ENCODE assay signal across 9 mouse cellular contexts in genomic region chr11:120647047-120647830, GRCm38 (mm10). TPM values are rescaled to one million over a fixed set of nuclear protein-coding genes. Genes with fewer than 3 reads are reported as not detected.
DNase-seq lines count a peak whose midpoint lies in the region; ATAC-seq and TF ChIP-seq lines count a peak whose summit lies in the region.
"Had no signal": no experiment of that assay in that cellular context is flagged by ENCODE, and none has a peak within 500 bp of the region (broad histone marks: within the 10 kb centered on the region; RNA-seq: fewer than 3 reads in every experiment).

No protein-coding gene starts in this region.

- H3K9me3 ChIP-seq in kidney, embryonic 15.5 days (replicated peaks) = no peaks in the 10 kb centered on the region
- H3K9me3 ChIP-seq in E14TG2a.4 (ENCODE audit: low read length) = no peaks in the 10 kb centered on the region
- no peaks in the 10 kb centered on the region for H3K9me3 ChIP-seq in liver, embryonic 16.5 days (replicated peaks; ENCODE audit: control insufficient read depth, low read length)

- TF ChIP-seq CTCF in kidney, adult 2 months (conservative IDR thresholded peaks at IDR 0.05; ENCODE audit: insufficient read depth, insufficient read length, low read depth, low read length) = no peak
- TF ChIP-seq CTCF in E14TG2a.4 (conservative IDR thresholded peaks at IDR 0.05; ENCODE audit: low read length) = no peak
- no peak for TF ChIP-seq CTCF in cortical plate, adult 2 months (IDR thresholded peaks at IDR 0.05; ENCODE audit: extremely low read depth, insufficient read depth, low read length)

- no peaks in the 10 kb centered on the region for H3K36me3 ChIP-seq in kidney, embryonic 15.5 days
- H3K36me3 ChIP-seq in kidney, adult 2 months (ENCODE audit: control insufficient read depth, insufficient read depth, low read length) = no peaks in the 10 kb centered on the region
- H3K36me3 ChIP-seq in E14TG2a.4 (ENCODE audit: insufficient read depth, low read length) = peaks cover under 1% of the 10 kb centered on the region; the same call in 1 of the 2 replicates
- no peaks in the 10 kb centered on the region for H3K36me3 ChIP-seq in liver, embryonic 16.5 days (ENCODE audit: control insufficient read depth, insufficient read depth)

- ATAC-seq in kidney, embryonic 15.5 days (replicated peaks; ENCODE audit: low FRiP score) = no peak
- ATAC-seq in liver, embryonic 16.5 days (ENCODE audit: low read depth) = no peak
- ATAC-seq: Patski had no signal

- TF ChIP-seq POLR2A in kidney, adult 2 months (IDR thresholded peaks at IDR 0.05; ENCODE audit: low read depth, low read length) = no peak
- no peak for TF ChIP-seq POLR2A in cortical plate, adult 2 months (IDR thresholded peaks at IDR 0.05; ENCODE audit: extremely low read depth, insufficient read depth, low read length)

- peak overlapping the region; percentile 56; the same call in 1 of the 2 replicates for H3K4me2 ChIP-seq in kidney, embryonic 15.5 days
- H3K4me2 ChIP-seq in liver, embryonic 16.5 days (ENCODE audit: low read depth, low read length) = peak overlapping the region; percentile 45; the same call in 1 of the 2 replicates

- no peak overlapping the region for H3K9ac ChIP-seq in kidney, embryonic 15.5 days
- no peak overlapping the region for H3K9ac ChIP-seq in liver, embryonic 16.5 days (ENCODE audit: low read depth, low read length)

- peaks cover 26% of the 10 kb centered on the region for H3K4me1 ChIP-seq in kidney, embryonic 15.5 days
- peaks cover 3% of the 10 kb centered on the region; the same call in 1 of the 2 replicates for H3K4me1 ChIP-seq in kidney, adult 2 months (ENCODE audit: control insufficient read depth, insufficient read depth, low read length)
- peaks cover 52% of the 10 kb centered on the region for H3K4me1 ChIP-seq in E14TG2a.4 (replicated peaks; ENCODE audit: low read depth, low read length)
- no peaks in the 10 kb centered on the region for H3K4me1 ChIP-seq in cortical plate, adult 2 months (ENCODE audit: control insufficient read depth, insufficient read depth, low read length)
- H3K4me1 ChIP-seq in liver, embryonic 16.5 days (ENCODE audit: control insufficient read depth, low read depth, low read length) = peaks cover 18% of the 10 kb centered on the region

- intact Hi-C loops in left cerebral cortex, postnatal 10 days (cut with DNase I) = no loop called here

- DNase-seq in kidney, adult 2 months = no peak
- DNase-seq in left cerebral cortex, postnatal 10 days (ENCODE audit: extremely low spot score in 1 of 2, low spot score in 2 of 2) = no peak
- DNase-seq in ovary, postnatal 10 days (ENCODE audit: low spot score) = no peak

- H3K27ac ChIP-seq in kidney, embryonic 15.5 days = no peak overlapping the region
- no peak overlapping the region for H3K27ac ChIP-seq in kidney, adult 2 months (ENCODE audit: insufficient read depth, low read depth, low read length)
- peak overlapping the region; percentile 82; the same call in 1 of the 2 replicates for H3K27ac ChIP-seq in cortical plate, adult 2 months (ENCODE audit: insufficient read depth, low read length)
- no peak overlapping the region for H3K27ac ChIP-seq in liver, embryonic 16.5 days (ENCODE audit: low read length)

- H3K27me3 ChIP-seq in kidney, embryonic 15.5 days = peaks cover 21% of the 10 kb centered on the region; the same call in 1 of the 2 replicates
- H3K27me3 ChIP-seq in kidney, adult 2 months (replicated peaks; ENCODE audit: control insufficient read depth, insufficient read depth, low read length) = no peaks in the 10 kb centered on the region
- H3K27me3 ChIP-seq in E14TG2a.4 (ENCODE audit: insufficient read depth, low read length) = peaks cover 33% of the 10 kb centered on the region
- peaks cover 10% of the 10 kb centered on the region for H3K27me3 ChIP-seq in liver, embryonic 16.5 days (ENCODE audit: control insufficient read depth, insufficient read depth, low read depth, low read length)

- WGBS in kidney, embryonic 15.5 days = 83% methylated on average over 35 of the region's 35 CpGs
- WGBS in kidney, adult 2 months = 90% methylated on average over 35 of the region's 35 CpGs
- WGBS in liver, embryonic 16.5 days (ENCODE audit: insufficient replicate concordance) = 74% methylated on average over 35 of the region's 35 CpGs

- H3K4me3 ChIP-seq in kidney, embryonic 15.5 days (replicated peaks) = no peak overlapping the region; the same call in 1 of the 2 replicates
- H3K4me3 ChIP-seq in kidney, adult 2 months (ENCODE audit: insufficient read depth, low read depth, low read length) = no peak overlapping the region
- H3K4me3 ChIP-seq in E14TG2a.4 (replicated peaks; ENCODE audit: low read length) = peak overlapping the region; percentile 73
- peak overlapping the region; percentile 78 for H3K4me3 ChIP-seq in cortical plate, adult 2 months (ENCODE audit: insufficient read depth, low read length)
- no peak overlapping the region for H3K4me3 ChIP-seq in liver, embryonic 16.5 days (ENCODE audit: low read depth, low read length)

RNA-seq across cellular contexts. Expression of gene Myadml2, which starts 0.7 kb away (rescaled TPM):
- 0.28 and 0.29 TPM in 2 replicates for polyA plus RNA-seq in kidney, embryonic 15.5 days (2015; fragmentation: Nextera tagmentation; extraction: Ambion mirVana)
- polyA plus RNA-seq in kidney, adult 2 months (2012; rRNA removed) = 0.27 and 1.0 TPM in 2 replicates
- 3.4 and 3.6 TPM in 2 replicates for polyA plus RNA-seq in cortical plate, adult 2 months (2012; rRNA removed)
- polyA plus RNA-seq in liver, embryonic 16.5 days (2015; fragmentation: Nextera tagmentation; extraction: Ambion mirVana) = 0.58 and 0.61 TPM in 2 replicates
- 1 to 10 TPM; 3.1 to 3.5 TPM for total RNA-seq in left cerebral cortex, postnatal 10 days (2021)
- polyA plus RNA-seq: neural tube, embryonic 11.5 days; Patski had no signal

RNA-seq across cellular contexts. Expression of gene Pycr1, which starts 3.7 kb away (rescaled TPM):
- polyA plus RNA-seq in kidney, embryonic 15.5 days (2015; fragmentation: Nextera tagmentation; extraction: Ambion mirVana) = 25.4 and 29.3 TPM in 2 replicates
- 1.0 and 1.5 TPM in 2 replicates for polyA plus RNA-seq in kidney, adult 2 months (2012; rRNA removed)
- polyA plus RNA-seq in cortical plate, adult 2 months (2012; rRNA removed) = 2.2 and 3.6 TPM in 2 replicates
- 4.8 and 5.1 TPM in 2 replicates for polyA plus RNA-seq in liver, embryonic 16.5 days (2015; fragmentation: Nextera tagmentation; extraction: Ambion mirVana)
- 1 to 10 TPM; 3.0 to 3.8 TPM for total RNA-seq in left cerebral cortex, postnatal 10 days (2021)

RNA-seq across cellular contexts. Expression of gene Notum, which starts 13.7 kb away (rescaled TPM):
- 5.2 and 7.7 TPM in 2 replicates for polyA plus RNA-seq in kidney, embryonic 15.5 days (2015; fragmentation: Nextera tagmentation; extraction: Ambion mirVana)
- polyA plus RNA-seq in kidney, adult 2 months (2012; rRNA removed) = 25.5 and 26.1 TPM in 2 replicates
- polyA plus RNA-seq in cortical plate, adult 2 months (2012; rRNA removed) = 6.8 and 7.1 TPM in 2 replicates
- 0.15 and 0.20 TPM in 2 replicates for polyA plus RNA-seq in liver, embryonic 16.5 days (2015; fragmentation: Nextera tagmentation; extraction: Ambion mirVana)
- total RNA-seq in left cerebral cortex, postnatal 10 days (2021) = 1 to 10 TPM; 4.2 to 5.7 TPM

RNA-seq across cellular contexts. Expression of gene Mafg, which starts 13.8 kb away (rescaled TPM):
- 32.2 and 35.9 TPM in 2 replicates for polyA plus RNA-seq in kidney, embryonic 15.5 days (2015; fragmentation: Nextera tagmentation; extraction: Ambion mirVana)
- 62.2 and 66.1 TPM in 2 replicates for polyA plus RNA-seq in kidney, adult 2 months (2012; rRNA removed)
- 83.7 and 83.9 TPM in 2 replicates for polyA plus RNA-seq in cortical plate, adult 2 months (2012; rRNA removed)
- polyA plus RNA-seq in liver, embryonic 16.5 days (2015; fragmentation: Nextera tagmentation; extraction: Ambion mirVana) = 29.4 and 30.9 TPM in 2 replicates
- total RNA-seq in left cerebral cortex, postnatal 10 days (2021) = 10 to 100 TPM; 84.4 to 84.7 TPM

RNA-seq across cellular contexts. Expression of gene Sirt7, which starts 22.2 kb away (rescaled TPM):
- 32.7 and 33.9 TPM in 2 replicates for polyA plus RNA-seq in kidney, embryonic 15.5 days (2015; fragmentation: Nextera tagmentation; extraction: Ambion mirVana)
- polyA plus RNA-seq in kidney, adult 2 months (2012; rRNA removed) = 72.2 and 76.8 TPM in 2 replicates
- 98.2 and 105 TPM in 2 replicates for polyA plus RNA-seq in cortical plate, adult 2 months (2012; rRNA removed)
- polyA plus RNA-seq in liver, embryonic 16.5 days (2015; fragmentation: Nextera tagmentation; extraction: Ambion mirVana) = 27.3 and 28.0 TPM in 2 replicates
- total RNA-seq in left cerebral cortex, postnatal 10 days (2021) = 10 to 100 TPM; 37.5 to 40.6 TPM

Comparison
In these comparisons a context has a peak if more than half of its experiments do, and no peak if none do; other contexts are left out.
1. H3K4me3 ChIP-seq: peak in E14TG2a.4 (single experiment) and cortical plate, adult 2 months (single experiment); none in kidney, embryonic 15.5 days (single experiment), kidney, adult 2 months (single experiment) and liver, embryonic 16.5 days (single experiment).